Mouse (Mus musculus) mesoderm, embryonic 11.5 days (tissue): ENCODE measurements around the gene Gprc5b.

Source experiments
- DNase-seq: peaks from one replicate; pipeline ENCODE4 v3.0.0-alpha.2; 2012; ENCODE audit warnings: low read depth, low spot score

Gprc5b gene

GRCm38 (mm10) chr7:118949749-118950148 lies 45.3 kb downstream of the Gprc5b start:
- no peak for DNase-seq

DNA sequence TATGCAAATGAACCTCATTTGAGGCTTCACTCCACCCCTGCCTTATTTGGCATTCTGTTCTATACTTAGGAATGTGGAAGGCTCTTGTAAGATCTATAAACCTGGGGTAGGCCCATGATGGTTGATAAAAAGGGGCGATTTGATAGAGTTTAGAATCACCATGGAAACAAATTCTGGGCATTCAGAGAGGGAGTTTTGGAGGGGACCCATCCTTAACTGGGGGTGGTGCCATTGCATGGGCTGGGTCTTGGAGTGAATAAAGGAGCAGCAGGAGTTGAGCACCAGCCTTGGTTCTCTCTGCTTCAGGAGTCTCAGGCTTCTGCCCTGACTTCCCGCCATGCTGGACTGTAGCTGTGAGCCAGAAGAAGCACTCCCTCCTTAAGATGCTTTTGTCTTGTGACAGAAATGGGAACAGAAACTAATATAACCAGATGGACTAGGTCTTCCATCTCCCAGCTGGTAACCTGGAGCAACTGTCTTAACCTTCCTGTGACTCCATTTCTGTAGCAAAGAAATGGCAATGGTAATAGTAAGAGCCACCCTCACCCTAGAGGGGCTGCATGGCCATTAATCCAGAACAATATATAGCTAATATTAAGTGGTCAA lies 46.2 kb downstream of the Gprc5b start:
- no peak for DNase-seq

- DNase-seq = no peak
These were observed 47.8 kb downstream of the Gprc5b start for GRCm38 (mm10) chr7:118947241-118947640.

DNA sequence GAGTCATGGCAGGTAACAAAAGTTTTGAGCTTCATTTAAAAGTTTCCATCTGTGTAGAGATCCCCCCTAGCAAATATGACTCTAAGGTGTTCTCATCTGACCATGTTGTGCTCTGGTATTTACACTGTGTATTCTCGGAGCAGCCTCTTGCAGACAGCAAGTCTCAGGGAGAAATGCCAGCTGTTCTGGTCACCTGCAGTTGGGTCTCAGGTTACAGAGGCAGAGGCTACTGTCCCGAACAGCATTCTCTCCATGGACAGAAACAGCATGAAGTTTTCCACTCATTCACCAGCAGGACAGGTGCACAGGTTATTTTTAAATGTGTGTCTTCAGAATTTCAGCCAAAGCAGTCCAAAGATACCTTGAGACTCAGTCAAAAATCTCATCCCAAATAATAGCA lies 50.1 kb downstream of the Gprc5b start:
- DNase-seq = no peak

DNA sequence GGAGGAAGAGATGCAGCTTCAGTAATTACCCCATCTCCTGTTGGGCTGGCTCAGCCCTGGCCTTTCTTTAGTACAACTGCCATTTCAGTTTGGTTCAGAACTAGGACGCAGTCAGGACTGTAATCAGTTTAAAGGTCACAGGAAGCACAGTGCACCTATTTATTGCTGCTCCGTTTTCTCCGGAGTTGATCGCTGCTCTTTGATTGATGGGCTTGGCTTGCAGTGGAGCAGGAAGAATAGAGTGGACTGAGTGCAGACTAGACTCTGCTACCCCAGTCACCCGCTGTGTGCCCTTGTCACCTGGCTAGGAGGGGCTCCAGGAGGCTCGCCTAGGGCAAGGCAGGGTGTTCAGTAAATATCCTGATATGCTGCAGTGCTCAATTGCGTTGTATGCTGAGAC lies 51.8 kb downstream of the Gprc5b start:
- no peak for DNase-seq

GRCm38 (mm10) chr7:118942297-118942696 lies 52.7 kb downstream of the Gprc5b start:
- DNase-seq = no peak

- no peak for DNase-seq
These were observed 57.3 kb downstream of the Gprc5b start for GRCm38 (mm10) chr7:118937469-118938387.

GRCm38 (mm10) chr7:118936844-118937243 lies 58.2 kb downstream of the Gprc5b start:
- DNase-seq = no peak

GRCm38 (mm10) chr7:118935306-118935705 lies 59.7 kb downstream of the Gprc5b start:
- no peak for DNase-seq

GRCm38 (mm10) chr7:118931502-118932395 lies 63.3 kb downstream of the Gprc5b start:
- DNase-seq = no peak

GRCm38 (mm10) chr7:118929601-118930311 lies 65.3 kb downstream of the Gprc5b start:
- DNase-seq = no peak

- DNase-seq = no peak
These were observed 66.1 kb downstream of the Gprc5b start for GRCm38 (mm10) chr7:118928916-118929315.

- DNase-seq = no peak
These were observed 66.7 kb downstream of the Gprc5b start for GRCm38 (mm10) chr7:118928316-118928715.

DNA sequence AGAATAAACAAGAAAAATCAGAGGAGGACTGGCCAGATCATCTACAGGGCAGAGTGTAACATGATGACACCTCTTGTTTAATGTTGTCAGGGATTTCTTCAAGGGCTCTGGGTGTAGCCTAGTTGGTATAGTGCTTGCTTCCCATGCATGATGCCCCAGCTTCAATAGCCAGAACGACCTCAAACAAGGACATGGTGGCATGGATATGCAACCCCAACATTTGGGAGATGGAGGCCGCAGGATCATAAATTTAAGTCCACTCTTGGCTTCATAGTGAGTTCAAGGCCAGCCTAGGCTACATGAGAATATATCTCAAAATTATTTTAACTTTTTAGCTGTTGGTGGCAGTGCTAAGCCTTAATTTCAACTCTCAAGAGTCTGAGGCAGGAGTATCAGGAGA lies 67.7 kb downstream of the Gprc5b start:
- DNase-seq = no peak

- no peak for DNase-seq
These were observed 68.3 kb downstream of the Gprc5b start for GRCm38 (mm10) chr7:118926516-118927260.

DNA sequence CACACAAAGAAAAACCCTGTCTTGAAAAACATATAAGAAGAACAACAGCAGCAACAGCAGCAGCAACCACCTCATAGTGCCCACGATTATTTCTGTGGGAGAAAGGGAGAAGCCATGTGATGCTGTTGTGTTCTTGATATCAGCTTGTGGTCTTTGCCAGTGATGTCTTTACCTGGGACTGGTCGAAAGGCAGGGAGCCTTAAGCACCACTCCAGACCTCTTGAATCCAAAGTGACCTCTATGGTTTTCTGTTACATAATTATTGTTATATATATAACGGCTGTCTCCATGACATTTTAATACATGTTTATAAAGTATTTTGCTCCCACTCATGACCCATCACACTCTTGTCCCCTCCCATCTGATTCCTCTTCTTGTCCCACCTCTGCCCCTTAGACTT lies 69.5 kb downstream of the Gprc5b start:
- no peak for DNase-seq

GRCm38 (mm10) chr7:118922441-118923202 lies 72.4 kb downstream of the Gprc5b start:
- no peak for DNase-seq
